Mouse (Mus musculus) midbrain, embryonic 11.5 days (tissue): ENCODE measurements around the gene Taldo1. TPM values are rescaled to one million over a fixed set of nuclear protein-coding genes. Genes with fewer than 3 reads are reported as not detected.

Experiments used
- polyA plus RNA-seq: library from polyadenylated mRNA; unstranded; fragments of >200 nt; fragmentation: Nextera tagmentation; extraction: Ambion mirVana; gene quantifications from 2 replicates; pipeline ENCODE4 v1.2.1, GENCODE M21; 2014

The Taldo1 gene
- polyA plus RNA-seq, 1 experiment from 2014 or later, result 386 TPM

Other genes starting within 250 kb of the Taldo1 start
- 54.6 and 56.7 TPM in 2 replicates for gene Rnh1, start 219.3 kb upstream of the Taldo1 start, polyA plus RNA-seq
- gene Hras, start 198.2 kb upstream of the Taldo1 start, polyA plus RNA-seq, result 86.1 and 103 TPM in 2 replicates
- 7.5 and 8.8 TPM in 2 replicates for gene Lrrc56, start 198.0 kb upstream of the Taldo1 start, polyA plus RNA-seq
- gene Lmntd2, start 178.1 kb upstream of the Taldo1 start, polyA plus RNA-seq, result 2.1 and 2.5 TPM in 2 replicates
- 33.5 and 38.3 TPM in 2 replicates for gene Rassf7, start 176.3 kb upstream of the Taldo1 start, polyA plus RNA-seq
- gene Phrf1, start 163.4 kb upstream of the Taldo1 start, polyA plus RNA-seq, result 59.6 and 78.3 TPM in 2 replicates
- gene Irf7, start 125.7 kb upstream of the Taldo1 start, polyA plus RNA-seq, result 0.81 and 1.4 TPM in 2 replicates
- gene Cdhr5, start 115.4 kb upstream of the Taldo1 start, polyA plus RNA-seq, result not detected in 2 replicates
- 1.1 TPM in 2 replicates for gene Sct, start 113.1 kb upstream of the Taldo1 start, polyA plus RNA-seq
- gene Drd4, start 100.2 kb upstream of the Taldo1 start, polyA plus RNA-seq, result 0.14 and 0.17 TPM in 2 replicates
- 61.6 and 66.9 TPM in 2 replicates for gene Deaf1, start 64.5 kb upstream of the Taldo1 start, polyA plus RNA-seq
- 31.4 and 34.4 TPM in 2 replicates for gene Tmem80, start 64.5 kb upstream of the Taldo1 start, polyA plus RNA-seq
- gene Eps8l2, start 53.3 kb upstream of the Taldo1 start, polyA plus RNA-seq, result 0.97 and 1.3 TPM in 2 replicates
- gene Gatd1, start 21.9 kb downstream of the Taldo1 start, polyA plus RNA-seq, result 34.0 and 36.1 TPM in 2 replicates
- gene Cend1, start 37.3 kb downstream of the Taldo1 start, polyA plus RNA-seq, result 5.8 and 5.9 TPM in 2 replicates
- 31.2 and 31.9 TPM in 2 replicates for gene Slc25a22, start 45.7 kb downstream of the Taldo1 start, polyA plus RNA-seq
- gene Pidd1, start 51.8 kb downstream of the Taldo1 start, polyA plus RNA-seq, result 7.4 and 7.8 TPM in 2 replicates
- gene Rplp2, start 55.2 kb downstream of the Taldo1 start, polyA plus RNA-seq, result 891 and 959 TPM in 2 replicates
- gene Pnpla2, start 63.0 kb downstream of the Taldo1 start, polyA plus RNA-seq, result 12.7 and 14.0 TPM in 2 replicates
- gene Cracr2b, start 68.9 kb downstream of the Taldo1 start, polyA plus RNA-seq, result 2.7 and 5.3 TPM in 2 replicates
- 32.5 and 36.6 TPM in 2 replicates for gene Cd151, start 75.2 kb downstream of the Taldo1 start, polyA plus RNA-seq
- gene Polr2l, start 82.9 kb downstream of the Taldo1 start, polyA plus RNA-seq, result 63.5 and 74.2 TPM in 2 replicates
- gene Tspan4, start 83.0 kb downstream of the Taldo1 start, polyA plus RNA-seq, result 26.9 and 28.6 TPM in 2 replicates
- gene Chid1, start 147.7 kb downstream of the Taldo1 start, polyA plus RNA-seq, result 23.3 and 26.4 TPM in 2 replicates
- gene Ap2a2, start 170.0 kb downstream of the Taldo1 start, polyA plus RNA-seq, result 76.6 and 81.1 TPM in 2 replicates